Mouse (Mus musculus): ENCODE measurements around the gene Rpl24.

DNA sequence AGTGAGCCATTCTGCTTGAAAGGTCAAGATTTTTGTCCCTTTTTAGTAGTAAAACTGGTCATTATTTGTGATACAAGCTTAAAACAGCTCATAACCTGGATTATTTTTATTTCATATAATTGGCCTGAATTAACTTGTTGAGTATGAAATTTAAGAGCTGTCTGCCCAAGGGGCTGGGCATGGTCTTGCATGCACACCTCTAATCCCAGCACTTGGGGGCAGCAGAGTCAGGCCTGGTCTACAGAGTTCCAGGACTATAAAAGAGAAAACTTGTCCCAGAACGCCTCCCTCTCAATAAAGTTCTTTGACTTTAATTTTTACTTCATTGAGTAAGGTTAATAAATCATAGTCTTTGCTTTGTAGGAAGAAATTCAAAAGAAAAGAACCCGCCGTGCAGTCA is 3.1 kb downstream of the Rpl24 start:
- TF ChIP-seq POLR2A (IDR thresholded peaks at IDR 0.05; ENCODE audit: borderline replicate concordance, control insufficient read depth, low read depth, low read length) (no peak), CTCF (IDR thresholded peaks at IDR 0.05; ENCODE audit: control insufficient read depth, insufficient read depth, low read length) (peak; percentile 63)

Measured in bone marrow, adult 2 months (tissue).